Mouse (Mus musculus): ENCODE data around the gene Mpv17. TPM values are rescaled to one million over a fixed set of nuclear protein-coding genes. Genes with fewer than 3 reads are reported as not detected.

Gene Mpv17
- 35.6 and 35.8 TPM in 2 replicates for polyA plus RNA-seq (2012; rRNA removed)

GRCm38 (mm10) chr5:31154152-31154553 lies at the start of gene Mpv17:
Gene Mpv17, minus strand, starts transcription at chr5:31154251.

GRCm38 (mm10) chr5:31201742-31202590 lies 47.9 kb upstream of the Mpv17 start, which contains the start of gene Zfp513:
Gene Zfp513, minus strand, starts transcription at chr5:31202303.

GRCm38 (mm10) chr5:31192939-31193630 lies 39.0 kb upstream of the Mpv17 start, which contains the start of the genes Snx17 and Eif2b4:
Gene Snx17, plus strand, starts transcription at chr5:31193227.
Gene Eif2b4, minus strand, starts transcription at chr5:31193430.

GRCm38 (mm10) chr5:31179766-31180630 lies 25.9 kb upstream of the Mpv17 start, which contains the start of the genes Gm29609 and Gtf3c2:
Gene Gm29609, minus strand, starts transcription at chr5:31179911.
Gene Gtf3c2, minus strand, starts transcription at chr5:31180144.

GRCm38 (mm10) chr5:31138241-31138967 lies 15.6 kb downstream of the Mpv17 start, which contains the start of gene Ucn:
Gene Ucn, minus strand, starts transcription at chr5:31138829.

GRCm38 (mm10) chr5:31116354-31116753 lies 37.7 kb downstream of the Mpv17 start, which contains the start of gene Trim54:
Gene Trim54, plus strand, starts transcription at chr5:31116712.

GRCm38 (mm10) chr5:31108000-31108490 lies 46.0 kb downstream of the Mpv17 start, which contains the start of gene Slc30a3:
Gene Slc30a3, minus strand, starts transcription at chr5:31108237.

GRCm38 (mm10) chr5:31105814-31106335 lies 48.2 kb downstream of the Mpv17 start, which contains the start of gene Dnajc5g:
Gene Dnajc5g, plus strand, starts transcription at chr5:31106285.

Other genes starting within 250 kb of the Mpv17 start
- gene Ost4, start 246.5 kb downstream of the Mpv17 start, polyA plus RNA-seq (2012; rRNA removed): 218 and 229 TPM in 2 replicates
- gene Emilin1, start 240.8 kb downstream of the Mpv17 start, polyA plus RNA-seq (2012; rRNA removed): 24.6 and 29.0 TPM in 2 replicates
- gene Khk, start 232.8 kb downstream of the Mpv17 start, polyA plus RNA-seq (2012; rRNA removed): 45.7 and 45.9 TPM in 2 replicates
- 5.0 and 6.0 TPM in 2 replicates for gene Cgref1, start 208.7 kb downstream of the Mpv17 start, polyA plus RNA-seq (2012; rRNA removed)
- gene Preb, start 193.9 kb downstream of the Mpv17 start, polyA plus RNA-seq (2012; rRNA removed): 121 and 133 TPM in 2 replicates
- gene Tcf23, start 185.6 kb downstream of the Mpv17 start, polyA plus RNA-seq (2012; rRNA removed): 0.03 and 0.05 TPM in 2 replicates
- 64.9 and 72.9 TPM in 2 replicates for gene Atraid, start 105.9 kb downstream of the Mpv17 start, polyA plus RNA-seq (2012; rRNA removed)
- 4.8 and 4.9 TPM in 2 replicates for gene Slc5a6, start 105.3 kb downstream of the Mpv17 start, polyA plus RNA-seq (2012; rRNA removed)
- 6.5 and 9.2 TPM in 2 replicates for gene Cad, start 99.5 kb downstream of the Mpv17 start, polyA plus RNA-seq (2012; rRNA removed)
- not detected in 2 replicates for gene Dnajc5g, start 48.0 kb downstream of the Mpv17 start, polyA plus RNA-seq (2012; rRNA removed)
- gene Slc30a3, start 46.0 kb downstream of the Mpv17 start, polyA plus RNA-seq (2012; rRNA removed): 0.21 and 0.24 TPM in 2 replicates
- 0.02 TPM in 1 of 2 replicates, not detected in the other for gene Trim54, start 37.5 kb downstream of the Mpv17 start, polyA plus RNA-seq (2012; rRNA removed)
- not detected in 2 replicates for gene Ucn, start 15.4 kb downstream of the Mpv17 start, polyA plus RNA-seq (2012; rRNA removed)
- 0.66 and 0.88 TPM in 2 replicates for gene Gm29609, start 25.7 kb upstream of the Mpv17 start, polyA plus RNA-seq (2012; rRNA removed)
- 24.0 and 29.8 TPM in 2 replicates for gene Gtf3c2, start 25.9 kb upstream of the Mpv17 start, polyA plus RNA-seq (2012; rRNA removed)
- gene Snx17, start 39.0 kb upstream of the Mpv17 start, polyA plus RNA-seq (2012; rRNA removed): 21.4 and 21.6 TPM in 2 replicates
- 24.2 and 24.7 TPM in 2 replicates for gene Eif2b4, start 39.2 kb upstream of the Mpv17 start, polyA plus RNA-seq (2012; rRNA removed)
- gene Zfp513, start 48.1 kb upstream of the Mpv17 start, polyA plus RNA-seq (2012; rRNA removed): 10.7 and 12.1 TPM in 2 replicates
- 58.9 and 59.9 TPM in 2 replicates for gene Ppm1g, start 66.4 kb upstream of the Mpv17 start, polyA plus RNA-seq (2012; rRNA removed)
- 36.9 and 37.8 TPM in 2 replicates for gene Nrbp1, start 86.6 kb upstream of the Mpv17 start, polyA plus RNA-seq (2012; rRNA removed)
- gene Gm9970, start 87.0 kb upstream of the Mpv17 start, polyA plus RNA-seq (2012; rRNA removed): not detected in 2 replicates
- 11.9 and 12.5 TPM in 2 replicates for gene Krtcap3, start 97.4 kb upstream of the Mpv17 start, polyA plus RNA-seq (2012; rRNA removed)
- gene Ift172, start 136.9 kb upstream of the Mpv17 start, polyA plus RNA-seq (2012; rRNA removed): 5.0 and 5.2 TPM in 2 replicates
- 5.7 and 6.2 TPM in 2 replicates for gene Fndc4, start 141.8 kb upstream of the Mpv17 start, polyA plus RNA-seq (2012; rRNA removed)
- gene Gckr, start 143.2 kb upstream of the Mpv17 start, polyA plus RNA-seq (2012; rRNA removed): 48.7 and 57.4 TPM in 2 replicates

Measured in liver, embryonic 18 days (tissue).